Mouse (Mus musculus) lung, postnatal 0 days (tissue): ENCODE data around the gene BC025920. TPM values are rescaled to one million over a fixed set of nuclear protein-coding genes. Genes with fewer than 3 reads are reported as not detected.

Source experiments
- ATAC-seq: fragments of 200-750 bp; cut with Nextera tagmentation; 2 replicates; pipeline ENCODE4 v1.8.0; 2017; ENCODE audit warnings: moderate library complexity
- DNase-seq: peaks from one replicate; pipeline ENCODE4 v3.0.0-alpha.2; 2016; ENCODE audit warnings: low spot score
- H3K27ac ChIP-seq: fragments of 300-500 bp; sonication (generic); 2 replicates; pipeline ENCODE4 v1.5.1; 2014; ENCODE audit warnings: antibody characterized with exemption, mild to moderate bottlenecking, low read length, mixed read lengths
- H3K27me3 ChIP-seq: fragments of 300-500 bp; sonication (generic); replicated peaks from 2 replicates; pipeline ENCODE4 v1.6.1; 2014; ENCODE audit warnings: low read length, mixed read lengths; ENCODE audit not compliant: insufficient read depth
- H3K36me3 ChIP-seq: fragments of 300-500 bp; sonication (generic); 2 replicates; pipeline ENCODE4 v1.6.1; 2014; ENCODE audit warnings: low read length, mixed read lengths; ENCODE audit not compliant: insufficient read depth
- H3K4me1 ChIP-seq: fragments of 300-500 bp; sonication (generic); 2 replicates; pipeline ENCODE4 v1.6.1; 2014; ENCODE audit warnings: antibody characterized with exemption, low read depth, low read length, mixed read lengths; ENCODE audit not compliant: insufficient read depth
- H3K4me2 ChIP-seq: fragments of 300-500 bp; sonication (generic); replicated peaks from 2 replicates; pipeline ENCODE4 v1.6.1; 2014; ENCODE audit warnings: low read depth, mild to moderate bottlenecking, low read length, moderate library complexity, mixed read lengths
- H3K4me3 ChIP-seq: fragments of 300-500 bp; sonication (generic); 2 replicates; pipeline ENCODE4 v1.5.1; 2014; ENCODE audit warnings: low read depth, low read length
- H3K9ac ChIP-seq: fragments of 300-500 bp; sonication (generic); replicated peaks from 2 replicates; pipeline ENCODE4 v1.6.1; 2014; ENCODE audit warnings: low read depth, mild to moderate bottlenecking
- H3K9me3 ChIP-seq: fragments of 300-500 bp; sonication (generic); 2 replicates; pipeline ENCODE4 v1.6.1; 2016; ENCODE audit warnings: low read length, mixed read lengths
- CTCF ChIP-seq: IDR thresholded peaks from 2 replicates; pipeline ENCODE4 v1.5.1; 2016; ENCODE audit warnings: antibody characterized with exemption, mild to moderate bottlenecking
- EP300 ChIP-seq: IDR thresholded peaks from 2 replicates; pipeline ENCODE4 v1.6.1; 2016; ENCODE audit warnings: antibody characterized with exemption, mild to moderate bottlenecking, control low read depth
- WGBS: fragments of 180-500 bp; shearing (Covaris S2); extraction: QIAGEN DNeasy Blood & Tissue Kit; methylation state at CpG from one replicate; pipeline ENCODE4 v1.1.7; 2014; 5-methylcytosine and 5-hydroxymethylcytosine counted together
- polyA plus RNA-seq: library from polyadenylated mRNA; unstranded; fragments of >200 nt; fragmentation: Nextera tagmentation; extraction: Ambion mirVana; gene quantifications from 2 replicates; pipeline ENCODE4 v1.2.1, GENCODE M21; 2015

The BC025920 gene
- polyA plus RNA-seq, 1 experiment from 2014 or later = 0.29 TPM

GRCm38 (mm10) chr10:81580441-81581070, 25.5 kb upstream of the BC025920 start:
- H3K4me3 ChIP-seq = no peak overlapping the region
- H3K4me2 ChIP-seq = no peak overlapping the region
- H3K4me1 ChIP-seq = peaks cover 5% of the 10 kb centered on the region; the same call in 1 of the 2 replicates
- TF ChIP-seq CTCF = peak; percentile 64
- no peak for TF ChIP-seq EP300
- H3K27me3 ChIP-seq = no peaks in the 10 kb centered on the region; the same call in 1 of the 2 replicates
- no peaks in the 10 kb centered on the region for H3K9me3 ChIP-seq
- H3K36me3 ChIP-seq = no peaks in the 10 kb centered on the region
- 42% methylated on average over 22 of the region's 25 CpGs for WGBS
- H3K27ac ChIP-seq = no peak overlapping the region
- peak; percentile 18; the same call in 1 of the 2 replicates for ATAC-seq
- no peak overlapping the region for H3K9ac ChIP-seq
- no peak for DNase-seq

GRCm38 (mm10) chr10:81583347-81583746, 22.7 kb upstream of the BC025920 start:
- no peak for DNase-seq
- TF ChIP-seq CTCF (no peak), EP300 (no peak)

GRCm38 (mm10) chr10:81588739-81589138, 17.3 kb upstream of the BC025920 start:
- ATAC-seq (no peak), DNase-seq (no peak)
- 67% methylated on average over 7 of the region's 7 CpGs for WGBS
- Histone ChIP-seq H3K4me1 (no peaks in the 10 kb centered on the region), H3K27ac (no peak overlapping the region), H3K27me3 (no peaks in the 10 kb centered on the region), H3K9me3 (no peaks in the 10 kb centered on the region), H3K36me3 (peaks cover 5% of the 10 kb centered on the region; the same call in 1 of the 2 replicates), H3K4me2 (no peak overlapping the region), H3K9ac (no peak overlapping the region), H3K4me3 (no peak overlapping the region)
- TF ChIP-seq CTCF (no peak), EP300 (no peak)

More at GRCm38 (mm10) chr10:81583347-81583746, 22.7 kb upstream of the BC025920 start:
- Histone ChIP-seq H3K4me3 (no peak overlapping the region), H3K36me3 (peaks cover 5% of the 10 kb centered on the region; the same call in 1 of the 2 replicates), H3K9me3 (no peaks in the 10 kb centered on the region), H3K9ac (no peak overlapping the region), H3K27me3 (no peaks in the 10 kb centered on the region), H3K4me2 (no peak overlapping the region), H3K4me1 (no peaks in the 10 kb centered on the region), H3K27ac (no peak overlapping the region)
- WGBS = 58% methylated on average over 6 of the region's 6 CpGs
- no peak for ATAC-seq

- Histone ChIP-seq H3K9me3 (no peaks in the 10 kb centered on the region), H3K27me3 (no peaks in the 10 kb centered on the region), H3K4me1 (peaks cover 5% of the 10 kb centered on the region; the same call in 1 of the 2 replicates), H3K36me3 (peaks cover 5% of the 10 kb centered on the region; the same call in 1 of the 2 replicates), H3K9ac (no peak overlapping the region), H3K4me2 (no peak overlapping the region), H3K27ac (no peak overlapping the region), H3K4me3 (no peak overlapping the region)
- DNase-seq (no peak), ATAC-seq (no peak)
- TF ChIP-seq CTCF = no peak
- TF ChIP-seq EP300 = no peak
- 58% methylated on average over 9 of the region's 9 CpGs for WGBS
Observed at GRCm38 (mm10) chr10:81591846-81592245, 14.2 kb upstream of the BC025920 start.

GRCm38 (mm10) chr10:81592631-81593030, 13.4 kb upstream of the BC025920 start:
- DNase-seq = no peak

GRCm38 (mm10) chr10:81593223-81593622, 12.8 kb upstream of the BC025920 start:
- Histone ChIP-seq H3K9ac (no peak overlapping the region), H3K4me2 (no peak overlapping the region), H3K9me3 (no peaks in the 10 kb centered on the region), H3K4me3 (no peak overlapping the region), H3K27me3 (no peaks in the 10 kb centered on the region), H3K4me1 (peaks cover 5% of the 10 kb centered on the region; the same call in 1 of the 2 replicates), H3K27ac (no peak overlapping the region), H3K36me3 (no peaks in the 10 kb centered on the region)
- ATAC-seq = no peak
- TF ChIP-seq EP300 (no peak), CTCF (no peak)
- 60% methylated on average over 4 of the region's 4 CpGs for WGBS
- no peak for DNase-seq

More at GRCm38 (mm10) chr10:81592631-81593030, 13.4 kb upstream of the BC025920 start:
- no peak overlapping the region for H3K4me3 ChIP-seq
- H3K27me3 ChIP-seq = no peaks in the 10 kb centered on the region
- H3K27ac ChIP-seq = no peak overlapping the region
- WGBS = 74% methylated on average over 7 of the region's 7 CpGs
- no peak for ATAC-seq
- peaks cover 1% of the 10 kb centered on the region; the same call in 1 of the 2 replicates for H3K36me3 ChIP-seq
- no peak overlapping the region for H3K4me2 ChIP-seq
- no peak overlapping the region for H3K9ac ChIP-seq
- peaks cover 5% of the 10 kb centered on the region; the same call in 1 of the 2 replicates for H3K4me1 ChIP-seq
- TF ChIP-seq CTCF = no peak
- no peak for TF ChIP-seq EP300
- H3K9me3 ChIP-seq = no peaks in the 10 kb centered on the region
